Mouse (Mus musculus) liver, adult 10 weeks (tissue): ENCODE data around the gene Olfr1509. TPM values are rescaled to one million over a fixed set of nuclear protein-coding genes. Genes with fewer than 3 reads are reported as not detected.

Source experiments
- polyA plus RNA-seq: library from polyadenylated mRNA; stranded (reverse); fragments of 350-450 nt; fragmentation: Illumina TruSeq; extraction: RNeasy Lipid Tissue Mini Kit (QIAGEN cat#74804); gene quantifications from one replicate; pipeline ENCODE4 v1.2.3, GENCODE M21; 2014; ENCODE audit warnings: low read depth, low replicate concordance

Gene Olfr1509
- polyA plus RNA-seq, result not detected

GRCm38 (mm10) chr14:52442690-52443089 lies at the start of gene Olfr1509:
TSS of gene Olfr1509 (plus strand) at chr14:52442990.

GRCm38 (mm10) chr14:52397279-52397678 lies 45.5 kb upstream of the Olfr1509 start, which contains the start of gene Olfr1511:
TSS of gene Olfr1511 (minus strand) at chr14:52397379.

GRCm38 (mm10) chr14:52414273-52414672 lies 28.5 kb upstream of the Olfr1509 start, which contains the start of gene Olfr1510:
TSS of gene Olfr1510 (minus strand) at chr14:52414373.

GRCm38 (mm10) chr14:52467395-52467794 lies 24.6 kb downstream of the Olfr1509 start, which contains the start of gene Olfr1508:
TSS of gene Olfr1508 (minus strand) at chr14:52467495.

GRCm38 (mm10) chr14:52495516-52495915 lies 52.7 kb downstream of the Olfr1509 start, which contains the start of gene Olfr1507:
TSS of gene Olfr1507 (minus strand) at chr14:52495749.

Other genes starting within 250 kb of the Olfr1509 start
- gene Supt16, start 245.6 kb upstream of the Olfr1509 start, polyA plus RNA-seq, result 16.4 TPM
- gene Chd8, start 185.2 kb upstream of the Olfr1509 start, polyA plus RNA-seq, result 10.4 TPM
- gene Tox4, start 163.8 kb upstream of the Olfr1509 start, polyA plus RNA-seq, result 15.6 TPM
- gene Rab2b, start 163.4 kb upstream of the Olfr1509 start, polyA plus RNA-seq, result 3.4 TPM
- gene Mettl3, start 137.9 kb upstream of the Olfr1509 start, polyA plus RNA-seq, result 16.2 TPM
- gene Sall2, start 114.2 kb upstream of the Olfr1509 start, polyA plus RNA-seq, result 0.66 TPM
- not detected for gene Olfr1513, start 86.6 kb upstream of the Olfr1509 start, polyA plus RNA-seq
- not detected for gene Olfr1512, start 63.8 kb upstream of the Olfr1509 start, polyA plus RNA-seq
- not detected for gene Olfr1511, start 45.6 kb upstream of the Olfr1509 start, polyA plus RNA-seq
- gene Olfr1510, start 28.6 kb upstream of the Olfr1509 start, polyA plus RNA-seq, result not detected
- gene Olfr1508, start 24.5 kb downstream of the Olfr1509 start, polyA plus RNA-seq, result not detected
- gene Olfr1507, start 52.8 kb downstream of the Olfr1509 start, polyA plus RNA-seq, result not detected